Mouse (Mus musculus) macrophage (primary cell): ENCODE data around the gene Gsdma2. TPM values are rescaled to one million over a fixed set of nuclear protein-coding genes. Genes with fewer than 3 reads are reported as not detected.

Experiments used
- H3K27ac ChIP-seq: fragments of 350-480 bp; formaldehyde crosslinking; 2 replicates; pipeline ENCODE4 v1.9.0; 2021
- H3K36me3 ChIP-seq: fragments of 350-480 bp; formaldehyde crosslinking; 2 replicates; pipeline ENCODE4 v1.9.0; 2021; ENCODE audit errors: inconsistent target
- H3K4me3 ChIP-seq: fragments of 350-480 bp; formaldehyde crosslinking; 2 replicates; pipeline ENCODE4 v1.9.0; 2021; ENCODE audit errors: inconsistent target
- H3K79me2 ChIP-seq: fragments of 350-480 bp; formaldehyde crosslinking; 2 replicates; pipeline ENCODE4 v1.9.0; 2021; ENCODE audit errors: inconsistent target
- WGBS: methylation state at CpG from one replicate; pipeline ENCODE4 v1.1.7; 2026; ENCODE audit warnings: inconsistent platforms; ENCODE audit not compliant: missing documents; 5-methylcytosine and 5-hydroxymethylcytosine counted together
- polyA plus RNA-seq: library from polyadenylated mRNA; stranded (reverse); fragments of 250-400 nt; gene quantifications from 3 replicates; pipeline ENCODE4 v1.2.4, GENCODE M21; 2018; ENCODE audit warnings: inconsistent platforms

Gsdma2 gene
- polyA plus RNA-seq, 1 experiment from 2014 or later: not detected

GRCm38 (mm10) chr11:98701213-98701670 lies 54.7 kb downstream of the Gsdma2 start, which contains the start of gene Csf3:
TSS of gene Csf3 (plus strand) at chr11:98701263.
- Histone ChIP-seq H3K36me3 (peaks cover 16% of the 10 kb centered on the region; the same call in 1 of the 2 replicates), H3K79me2 (no peaks in the 10 kb centered on the region), H3K4me3 (no peak within 1 kb of the TSS), H3K27ac (no peak within 1 kb of the TSS)
- WGBS: 93% methylated on average over 10 of the region's 10 CpGs

- Histone ChIP-seq H3K27ac (no peak overlapping the region), H3K36me3 (peaks cover 24% of the 10 kb centered on the region; the same call in 1 of the 2 replicates), H3K4me3 (no peak overlapping the region), H3K79me2 (no peaks in the 10 kb centered on the region)
- 83% methylated on average over 5 of the region's 5 CpGs for WGBS
These were observed 55.8 kb downstream of the Gsdma2 start for GRCm38 (mm10) chr11:98702323-98702722.

DNA sequence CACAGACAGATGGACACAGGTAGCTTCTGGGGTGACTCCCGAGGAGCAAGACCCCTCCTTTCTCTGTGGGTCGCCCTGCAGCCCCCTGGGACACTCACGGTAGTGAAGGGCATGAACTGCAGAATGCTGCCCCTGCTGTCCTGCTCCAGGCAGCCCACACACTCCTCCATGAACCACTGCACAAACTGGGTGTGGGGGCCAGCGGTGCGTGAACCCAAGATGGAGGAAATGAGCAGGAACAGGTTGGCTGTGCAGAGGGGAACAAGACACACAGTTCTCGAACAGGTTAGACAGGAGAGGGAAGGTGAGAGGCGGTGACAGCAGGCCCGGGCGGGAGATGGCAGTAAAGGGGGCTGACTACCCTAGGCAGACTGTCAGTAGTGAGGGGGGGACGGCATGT lies 58.5 kb downstream of the Gsdma2 start:
- H3K4me3 ChIP-seq: no peak overlapping the region
- H3K79me2 ChIP-seq: no peaks in the 10 kb centered on the region
- peaks cover 25% of the 10 kb centered on the region; the same call in 1 of the 2 replicates for H3K36me3 ChIP-seq
- 90% methylated on average over 7 of the region's 10 CpGs for WGBS
- H3K27ac ChIP-seq: no peak overlapping the region

Other genes with a start within 250 kb of the Gsdma2 start
- 2.8 to 4.2 TPM (median 2.9 TPM) in 3 replicates for gene Pgap3, start 246.3 kb upstream of the Gsdma2 start, polyA plus RNA-seq
- gene Erbb2, start 234.3 kb upstream of the Gsdma2 start, polyA plus RNA-seq: not detected in 3 replicates
- 48.5 to 121 TPM (median 108 TPM) in 3 replicates for gene Mien1, start 207.8 kb upstream of the Gsdma2 start, polyA plus RNA-seq
- 0.06 TPM in 1 of 3 replicates, not detected in the others for gene Grb7, start 200.4 kb upstream of the Gsdma2 start, polyA plus RNA-seq
- gene Ikzf3, start 100.7 kb upstream of the Gsdma2 start, polyA plus RNA-seq: 0.09 to 0.85 TPM in 2 of 3 replicates, not detected in the other
- not detected in 3 replicates for gene Zpbp2, start 95.7 kb upstream of the Gsdma2 start, polyA plus RNA-seq
- gene Ormdl3, start 59.4 kb upstream of the Gsdma2 start, polyA plus RNA-seq: 12.4 to 23.2 TPM (median 22.9 TPM) in 3 replicates
- not detected in 3 replicates for gene Lrrc3c, start 48.5 kb upstream of the Gsdma2 start, polyA plus RNA-seq
- gene Gm12355, start 21.1 kb upstream of the Gsdma2 start, polyA plus RNA-seq: 0.68 TPM in 1 of 3 replicates, not detected in the others
- gene Gsdma3, start 20.4 kb upstream of the Gsdma2 start, polyA plus RNA-seq: not detected in 3 replicates
- gene Gsdma, start 17.6 kb downstream of the Gsdma2 start, polyA plus RNA-seq: not detected in 3 replicates
- gene Psmd3, start 35.8 kb downstream of the Gsdma2 start, polyA plus RNA-seq: 53.4 to 97.2 TPM (median 55.5 TPM) in 3 replicates
- gene Csf3, start 54.5 kb downstream of the Gsdma2 start, polyA plus RNA-seq: not detected in 3 replicates
- 19.2 to 19.9 TPM (median 19.6 TPM) in 3 replicates for gene Med24, start 82.7 kb downstream of the Gsdma2 start, polyA plus RNA-seq
- 8.2 to 12.1 TPM (median 9.8 TPM) in 3 replicates for gene Thra, start 93.9 kb downstream of the Gsdma2 start, polyA plus RNA-seq
- 3.0 to 7.6 TPM (median 4.9 TPM) in 3 replicates for gene Nr1d1, start 128.6 kb downstream of the Gsdma2 start, polyA plus RNA-seq
- gene Msl1, start 148.8 kb downstream of the Gsdma2 start, polyA plus RNA-seq: 40.0 to 80.9 TPM (median 44.0 TPM) in 3 replicates
- 21.2 to 29.9 TPM (median 22.1 TPM) in 3 replicates for gene Casc3, start 158.1 kb downstream of the Gsdma2 start, polyA plus RNA-seq
- gene Rapgefl1, start 190.0 kb downstream of the Gsdma2 start, polyA plus RNA-seq: 0.23 to 0.34 TPM (median 0.31 TPM) in 3 replicates
- 11.1 to 18.1 TPM (median 11.5 TPM) in 3 replicates for gene Wipf2, start 216.9 kb downstream of the Gsdma2 start, polyA plus RNA-seq